Mouse (Mus musculus): ENCODE results near the gene Cyp3a13. TPM values are rescaled to one million over a fixed set of nuclear protein-coding genes. Genes with fewer than 3 reads are reported as not detected.
"Not testable (repeated sequence)": the region's sequence is repeated elsewhere in the genome, so short reads cannot be mapped to it uniquely, and the experiment has no call there.

Gene Cyp3a13
- not detected for total RNA-seq (2021)
- long read RNA-seq, experiment 1 = 0 reads
- long read RNA-seq, experiment 2 = 0 reads

- DNase-seq = no peak
Observed at GRCm38 (mm10) chr5:137921532-137921931, at the start of gene Cyp3a13. Gene Cyp3a13 (minus strand): TSS chr5:137921619.

GRCm38 (mm10) chr5:137966492-137966891, 45.1 kb upstream of the Cyp3a13 start:
- DNase-seq = no peak

- no peak for DNase-seq
Observed at GRCm38 (mm10) chr5:137962945-137963344, 41.5 kb upstream of the Cyp3a13 start, which contains the start of gene Gjc3. Gene Gjc3 (minus strand): TSS chr5:137963098.

- no peak for DNase-seq
Observed at GRCm38 (mm10) chr5:137956404-137956803, 35.0 kb upstream of the Cyp3a13 start.

- DNase-seq = peak; percentile 9
Observed at GRCm38 (mm10) chr5:137951218-137951617, 29.8 kb upstream of the Cyp3a13 start.

- DNase-seq = no peak
Observed at GRCm38 (mm10) chr5:137947303-137947702, 25.9 kb upstream of the Cyp3a13 start.

GRCm38 (mm10) chr5:137943133-137943532, 21.7 kb upstream of the Cyp3a13 start:
- no peak for DNase-seq

GRCm38 (mm10) chr5:137940948-137941347, 19.5 kb upstream of the Cyp3a13 start:
- DNase-seq = no peak

GRCm38 (mm10) chr5:137937238-137937637, 15.8 kb upstream of the Cyp3a13 start:
- no peak for DNase-seq

GRCm38 (mm10) chr5:137936486-137936885, 15.1 kb upstream of the Cyp3a13 start:
- DNase-seq = no peak

- not testable (repeated sequence) for DNase-seq
Observed at GRCm38 (mm10) chr5:137933934-137934333, 12.5 kb upstream of the Cyp3a13 start.

GRCm38 (mm10) chr5:137928439-137928838, 7.0 kb upstream of the Cyp3a13 start:
- DNase-seq = no peak

GRCm38 (mm10) chr5:137922171-137922570, 752 bp upstream of the Cyp3a13 start:
- DNase-seq = no peak

GRCm38 (mm10) chr5:137915550-137915949, 5.9 kb downstream of the Cyp3a13 start:
- DNase-seq = no peak

GRCm38 (mm10) chr5:137914508-137914907, 6.9 kb downstream of the Cyp3a13 start:
- no peak for DNase-seq

GRCm38 (mm10) chr5:137909564-137910262, 11.7 kb downstream of the Cyp3a13 start:
- no peak for DNase-seq

- no peak for DNase-seq
Observed at GRCm38 (mm10) chr5:137897812-137898211, 23.6 kb downstream of the Cyp3a13 start.

- no peak for DNase-seq
Observed at GRCm38 (mm10) chr5:137892954-137893353, 28.5 kb downstream of the Cyp3a13 start.

GRCm38 (mm10) chr5:137887666-137888065, 33.8 kb downstream of the Cyp3a13 start:
- no peak for DNase-seq

GRCm38 (mm10) chr5:137885894-137886293, 35.5 kb downstream of the Cyp3a13 start:
- DNase-seq = peak; percentile 36

GRCm38 (mm10) chr5:137883345-137883744, 38.1 kb downstream of the Cyp3a13 start:
- no peak for DNase-seq

GRCm38 (mm10) chr5:137882922-137883321, 38.5 kb downstream of the Cyp3a13 start:
- no peak for DNase-seq

- peak; percentile 20 for DNase-seq
Observed at GRCm38 (mm10) chr5:137877860-137878259, 43.6 kb downstream of the Cyp3a13 start.

- no peak for DNase-seq
Observed at GRCm38 (mm10) chr5:137875054-137875453, 46.4 kb downstream of the Cyp3a13 start.
